Mouse (Mus musculus): ENCODE results near the gene Dusp14. TPM values are rescaled to one million over a fixed set of nuclear protein-coding genes. Genes with fewer than 3 reads are reported as not detected.
A peak's percentile ranks its signal among the peaks of the same experiment; 100 is the strongest.

Dusp14 gene
- polyA plus RNA-seq, 1 experiment from 2014 or later: 9.1 TPM

DNA sequence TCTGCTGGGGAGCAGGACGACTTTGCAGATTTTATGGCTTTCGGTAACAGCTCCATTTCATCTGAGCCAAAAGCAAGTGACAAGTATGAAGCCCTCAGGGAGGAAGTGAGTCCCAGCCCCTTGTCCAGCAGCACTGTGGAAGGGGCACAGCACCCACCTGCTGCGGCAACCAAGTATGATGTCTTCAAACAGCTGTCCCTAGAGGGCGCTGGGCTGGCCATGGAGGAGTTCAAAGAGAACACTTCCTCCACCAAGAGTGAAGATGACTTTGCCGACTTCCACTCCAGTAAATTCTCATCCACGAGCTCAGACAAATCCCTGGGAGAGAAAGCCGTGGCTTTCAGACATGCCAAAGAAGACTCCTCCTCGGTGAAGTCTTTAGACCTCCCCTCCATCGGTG, 60.1 kb downstream of the Dusp14 start:
- Histone ChIP-seq H3K9me3 (no peaks in the 10 kb centered on the region), H3K4me2 (replicated peaks) (no peak overlapping the region), H3K27ac (no peak overlapping the region), H3K9ac (replicated peaks) (no peak overlapping the region), H3K4me3 (replicated peaks) (no peak overlapping the region), H3K4me1 (replicated peaks) (peaks cover 42% of the 10 kb centered on the region), H3K27me3 (no peaks in the 10 kb centered on the region), H3K36me3 (peaks cover 54% of the 10 kb centered on the region)
- WGBS: 82% methylated on average over 9 of the region's 9 CpGs
- ATAC-seq: no peak

GRCm38 (mm10) chr11:84003986-84004385, 65.1 kb downstream of the Dusp14 start:
- Histone ChIP-seq H3K9me3 (no peaks in the 10 kb centered on the region), H3K9ac (replicated peaks) (no peak overlapping the region), H3K4me2 (replicated peaks) (no peak overlapping the region), H3K4me3 (replicated peaks) (no peak overlapping the region), H3K27ac (no peak overlapping the region), H3K27me3 (no peaks in the 10 kb centered on the region), H3K36me3 (peaks cover 88% of the 10 kb centered on the region), H3K4me1 (replicated peaks) (no peaks in the 10 kb centered on the region)
- 90% methylated on average over 6 of the region's 6 CpGs for WGBS
- ATAC-seq: no peak

DNA sequence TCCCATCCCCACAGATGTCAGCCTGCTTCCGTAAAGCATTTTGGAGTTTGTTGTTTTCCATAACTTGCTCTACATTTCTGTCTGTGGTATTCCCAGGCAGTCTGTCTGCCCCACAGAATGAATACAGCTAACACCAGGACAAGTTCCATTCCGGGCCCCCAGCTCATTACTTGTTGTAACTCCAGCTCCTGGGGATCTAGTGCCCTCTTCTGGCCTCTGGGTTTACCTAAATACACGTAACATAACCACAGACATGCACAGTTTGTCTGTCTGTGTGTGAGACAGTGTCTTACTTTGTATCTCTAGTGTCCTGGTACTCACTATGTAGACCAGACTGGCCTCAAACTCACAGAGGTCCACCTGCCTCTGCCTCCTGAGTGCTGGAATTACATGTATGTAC, 67.8 kb downstream of the Dusp14 start:
- Histone ChIP-seq H3K4me3 (replicated peaks) (no peak overlapping the region), H3K27me3 (no peaks in the 10 kb centered on the region), H3K4me2 (replicated peaks) (no peak overlapping the region), H3K27ac (no peak overlapping the region), H3K9me3 (no peaks in the 10 kb centered on the region), H3K4me1 (replicated peaks) (no peaks in the 10 kb centered on the region), H3K36me3 (peaks cover 94% of the 10 kb centered on the region), H3K9ac (replicated peaks) (no peak overlapping the region)
- 87% methylated on average over 3 of the region's 3 CpGs for WGBS
- no peak for ATAC-seq

- no peaks in the 10 kb centered on the region for H3K27me3 ChIP-seq
- H3K4me2 ChIP-seq (replicated peaks): no peak overlapping the region
- no peaks in the 10 kb centered on the region for H3K4me1 ChIP-seq (replicated peaks)
- no peaks in the 10 kb centered on the region for H3K9me3 ChIP-seq
- peak; percentile 79 for ATAC-seq
- H3K36me3 ChIP-seq: peaks cover 95% of the 10 kb centered on the region
- WGBS: 72% methylated on average over 4 of the region's 4 CpGs
- H3K9ac ChIP-seq (replicated peaks): no peak overlapping the region
- H3K4me3 ChIP-seq (replicated peaks): no peak overlapping the region
- peak overlapping the region; percentile 69 for H3K27ac ChIP-seq
Measured at GRCm38 (mm10) chr11:83999411-83999915, 69.6 kb downstream of the Dusp14 start.

GRCm38 (mm10) chr11:83998993-83999392, 70.1 kb downstream of the Dusp14 start:
- H3K4me1 ChIP-seq (replicated peaks): no peaks in the 10 kb centered on the region
- H3K4me2 ChIP-seq (replicated peaks): no peak overlapping the region
- H3K4me3 ChIP-seq (replicated peaks): no peak overlapping the region
- ATAC-seq: no peak
- peaks cover 95% of the 10 kb centered on the region for H3K36me3 ChIP-seq
- H3K9me3 ChIP-seq: no peaks in the 10 kb centered on the region
- 77% methylated on average over 3 of the region's 3 CpGs for WGBS
- H3K27ac ChIP-seq: peak overlapping the region; percentile 69
- H3K27me3 ChIP-seq: no peaks in the 10 kb centered on the region
- H3K9ac ChIP-seq (replicated peaks): no peak overlapping the region

Other genes with a start within 250 kb of the Dusp14 start
- 0.10 TPM in 1 of 2 replicates, not detected in the other for gene Hnf1b, start 219.2 kb downstream of the Dusp14 start, polyA plus RNA-seq (2015; fragmentation: Nextera tagmentation; extraction: Ambion mirVana)
- 33.0 and 34.6 TPM in 2 replicates for gene Ddx52, start 127.2 kb downstream of the Dusp14 start, polyA plus RNA-seq (2015; fragmentation: Nextera tagmentation; extraction: Ambion mirVana)
- 34.2 and 34.4 TPM in 2 replicates for gene Synrg, start 104.8 kb downstream of the Dusp14 start, polyA plus RNA-seq (2015; fragmentation: Nextera tagmentation; extraction: Ambion mirVana)
- 32.9 and 35.4 TPM in 2 replicates for gene Tada2a, start 60.3 kb upstream of the Dusp14 start, polyA plus RNA-seq (2015; fragmentation: Nextera tagmentation; extraction: Ambion mirVana)
- 24.7 and 28.3 TPM in 2 replicates for gene Acaca, start 60.4 kb upstream of the Dusp14 start, polyA plus RNA-seq (2015; fragmentation: Nextera tagmentation; extraction: Ambion mirVana)
- gene Gm11437, start 98.2 kb upstream of the Dusp14 start, polyA plus RNA-seq (2015; fragmentation: Nextera tagmentation; extraction: Ambion mirVana): 0.15 and 0.16 TPM in 2 replicates